Mouse (Mus musculus) liver, embryonic 15.5 days (tissue): ENCODE results near the gene Wbp2. TPM values are rescaled to one million over a fixed set of nuclear protein-coding genes. Genes with fewer than 3 reads are reported as not detected.

Source experiments
- ATAC-seq: fragments of 200-750 bp; cut with Nextera tagmentation; 2 replicates; pipeline ENCODE4 v1.8.0; 2017; ENCODE audit warnings: moderate number of reproducible peaks, mild to moderate bottlenecking, moderate library complexity; ENCODE audit not compliant: insufficient read depth
- H3K27ac ChIP-seq: fragments of 300-500 bp; sonication (generic); replicated peaks from 2 replicates; pipeline ENCODE4 v1.5.1; 2015; ENCODE audit warnings: mild to moderate bottlenecking, inconsistent platforms
- H3K27me3 ChIP-seq: fragments of 300-500 bp; sonication (generic); 2 replicates; pipeline ENCODE4 v1.6.1; 2015; ENCODE audit warnings: mild to moderate bottlenecking, inconsistent platforms
- H3K36me3 ChIP-seq: fragments of 300-500 bp; sonication (generic); replicated peaks from 2 replicates; pipeline ENCODE4 v1.6.1; 2015; ENCODE audit warnings: moderate library complexity, mild to moderate bottlenecking, inconsistent platforms
- H3K4me1 ChIP-seq: fragments of 300-500 bp; sonication (generic); replicated peaks from 2 replicates; pipeline ENCODE4 v1.6.1; 2015; ENCODE audit warnings: inconsistent platforms
- H3K4me2 ChIP-seq: fragments of 300-500 bp; sonication (generic); 2 replicates; pipeline ENCODE4 v1.6.1; 2015; ENCODE audit warnings: moderate library complexity, mild to moderate bottlenecking, inconsistent platforms
- H3K4me3 ChIP-seq: fragments of 300-500 bp; sonication (generic); replicated peaks from 2 replicates; pipeline ENCODE4 v1.5.1; 2015; ENCODE audit warnings: mild to moderate bottlenecking, inconsistent platforms
- H3K9ac ChIP-seq: fragments of 300-500 bp; sonication (generic); 2 replicates; pipeline ENCODE4 v1.6.1; 2015; ENCODE audit warnings: moderate library complexity, mild to moderate bottlenecking, inconsistent platforms
- H3K9me3 ChIP-seq: fragments of 300-500 bp; sonication (generic); replicated peaks from 2 replicates; pipeline ENCODE4 v1.6.1; 2016; ENCODE audit warnings: inconsistent platforms
- WGBS: fragments of 180-500 bp; shearing (Covaris S2); methylation state at CpG from one replicate; pipeline ENCODE4 v1.1.7; 2015; ENCODE audit warnings: mixed read lengths; ENCODE audit not compliant: insufficient replicate concordance; 5-methylcytosine and 5-hydroxymethylcytosine counted together
- polyA plus RNA-seq: library from polyadenylated mRNA; unstranded; fragments of >200 nt; fragmentation: Nextera tagmentation; extraction: Ambion mirVana; gene quantifications from 2 replicates; pipeline ENCODE4 v1.2.1, GENCODE M21; 2015

The Wbp2 gene
- polyA plus RNA-seq, 1 experiment from 2014 or later, result 83.9 TPM

- H3K4me3 ChIP-seq, result peak overlapping the region; percentile 68
- no peak for ATAC-seq
- peak overlapping the region; percentile 96 for H3K27ac ChIP-seq
- 37% methylated on average over 7 of the region's 7 CpGs for WGBS
- peak overlapping the region; percentile 88 for H3K4me2 ChIP-seq
- peak overlapping the region; percentile 85 for H3K9ac ChIP-seq
- H3K36me3 ChIP-seq, result peaks cover 42% of the 10 kb centered on the region
- H3K9me3 ChIP-seq, result no peaks in the 10 kb centered on the region
- H3K4me1 ChIP-seq, result peaks cover 79% of the 10 kb centered on the region
- no peaks in the 10 kb centered on the region for H3K27me3 ChIP-seq
Observed at GRCm38 (mm10) chr11:116076266-116076540, 10.6 kb downstream of the Wbp2 start.

- H3K4me2 ChIP-seq, result peak overlapping the region; percentile 88
Observed at GRCm38 (mm10) chr11:116075539-116076265, 11.1 kb downstream of the Wbp2 start.

GRCm38 (mm10) chr11:116074436-116074991, 12.3 kb downstream of the Wbp2 start:
- WGBS, result 41% methylated on average over 7 of the region's 7 CpGs
- no peak for ATAC-seq
- peaks cover 62% of the 10 kb centered on the region for H3K4me1 ChIP-seq
- H3K4me2 ChIP-seq, result no peak overlapping the region
- no peaks in the 10 kb centered on the region for H3K9me3 ChIP-seq
- H3K27ac ChIP-seq, result peak overlapping the region; percentile 33
- no peaks in the 10 kb centered on the region for H3K27me3 ChIP-seq
- H3K9ac ChIP-seq, result no peak overlapping the region
- peaks cover 31% of the 10 kb centered on the region for H3K36me3 ChIP-seq
- H3K4me3 ChIP-seq, result no peak overlapping the region

More at GRCm38 (mm10) chr11:116075539-116076265, 11.1 kb downstream of the Wbp2 start:
- Histone ChIP-seq H3K4me3 (peak overlapping the region; percentile 68), H3K4me1 (peaks cover 74% of the 10 kb centered on the region), H3K9me3 (no peaks in the 10 kb centered on the region), H3K9ac (peak overlapping the region; percentile 85), H3K27ac (peak overlapping the region; percentile 96), H3K27me3 (no peaks in the 10 kb centered on the region), H3K36me3 (peaks cover 37% of the 10 kb centered on the region)
- 23% methylated on average over 20 of the region's 20 CpGs for WGBS
- ATAC-seq, result no peak

- 78% methylated on average over 3 of the region's 3 CpGs for WGBS
- no peaks in the 10 kb centered on the region for H3K27me3 ChIP-seq
- H3K4me2 ChIP-seq, result no peak overlapping the region
- no peak for ATAC-seq
- H3K4me3 ChIP-seq, result no peak overlapping the region
- peaks cover 43% of the 10 kb centered on the region for H3K4me1 ChIP-seq
- no peak overlapping the region for H3K27ac ChIP-seq
- no peaks in the 10 kb centered on the region for H3K9me3 ChIP-seq
- H3K36me3 ChIP-seq, result peaks cover 26% of the 10 kb centered on the region; the same call in 1 of the 2 replicates
- H3K9ac ChIP-seq, result no peak overlapping the region
Observed at GRCm38 (mm10) chr11:116072608-116073007, 14.2 kb downstream of the Wbp2 start.

GRCm38 (mm10) chr11:116071510-116071909, 15.3 kb downstream of the Wbp2 start:
- Histone ChIP-seq H3K36me3 (peaks cover 30% of the 10 kb centered on the region; the same call in 1 of the 2 replicates), H3K9ac (no peak overlapping the region), H3K4me3 (no peak overlapping the region), H3K27me3 (no peaks in the 10 kb centered on the region), H3K9me3 (no peaks in the 10 kb centered on the region), H3K4me1 (peaks cover 32% of the 10 kb centered on the region), H3K4me2 (no peak overlapping the region), H3K27ac (no peak overlapping the region)
- no peak for ATAC-seq
- WGBS, result 38% methylated on average over 5 of the region's 5 CpGs

GRCm38 (mm10) chr11:116065345-116065744, 21.4 kb downstream of the Wbp2 start:
- no peak for ATAC-seq
- H3K9me3 ChIP-seq, result no peaks in the 10 kb centered on the region
- no peaks in the 10 kb centered on the region for H3K4me1 ChIP-seq
- 86% methylated on average over 12 of the region's 12 CpGs for WGBS
- no peak overlapping the region for H3K9ac ChIP-seq
- H3K4me2 ChIP-seq, result no peak overlapping the region
- H3K27me3 ChIP-seq, result no peaks in the 10 kb centered on the region
- no peak overlapping the region for H3K27ac ChIP-seq
- no peak overlapping the region for H3K4me3 ChIP-seq
- H3K36me3 ChIP-seq, result peaks cover 67% of the 10 kb centered on the region

- no peak overlapping the region for H3K4me2 ChIP-seq
- H3K27ac ChIP-seq, result no peak overlapping the region
- no peaks in the 10 kb centered on the region for H3K4me1 ChIP-seq
- peaks cover 74% of the 10 kb centered on the region for H3K36me3 ChIP-seq
- WGBS, result 76% methylated on average over 23 of the region's 23 CpGs
- no peaks in the 10 kb centered on the region for H3K9me3 ChIP-seq
- no peak for ATAC-seq
- no peak overlapping the region for H3K9ac ChIP-seq
- H3K27me3 ChIP-seq, result no peaks in the 10 kb centered on the region
- no peak overlapping the region for H3K4me3 ChIP-seq
Observed at GRCm38 (mm10) chr11:116064187-116064867, 22.5 kb downstream of the Wbp2 start.

DNA sequence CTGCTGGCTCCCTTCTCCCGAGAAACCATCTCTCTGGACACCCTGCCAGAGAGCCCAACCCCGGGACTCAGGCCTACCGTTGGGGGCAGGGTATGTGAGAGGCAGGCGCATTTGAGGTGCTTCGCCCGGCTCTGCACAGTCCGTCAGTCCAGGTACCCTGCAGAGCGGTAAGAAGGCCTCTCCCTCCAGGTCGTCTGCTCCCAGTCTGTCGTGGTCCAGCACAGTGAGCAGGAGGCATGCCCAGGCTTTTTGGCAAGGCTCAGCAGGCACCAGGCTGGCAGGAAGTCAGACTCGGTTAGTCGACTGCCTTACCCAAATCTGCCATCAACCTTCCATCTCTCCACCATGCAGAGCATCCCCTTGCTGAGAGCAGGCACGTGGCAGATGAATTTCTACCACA, 23.2 kb downstream of the Wbp2 start:
- no peak for ATAC-seq
- no peaks in the 10 kb centered on the region for H3K9me3 ChIP-seq
- H3K4me3 ChIP-seq, result no peak overlapping the region
- H3K4me2 ChIP-seq, result no peak overlapping the region
- no peak overlapping the region for H3K9ac ChIP-seq
- no peaks in the 10 kb centered on the region for H3K4me1 ChIP-seq
- H3K27me3 ChIP-seq, result no peaks in the 10 kb centered on the region
- H3K27ac ChIP-seq, result no peak overlapping the region
- peaks cover 82% of the 10 kb centered on the region for H3K36me3 ChIP-seq
- WGBS, result 71% methylated on average over 13 of the region's 13 CpGs

GRCm38 (mm10) chr11:116062521-116062920, 24.3 kb downstream of the Wbp2 start:
- Histone ChIP-seq H3K4me2 (no peak overlapping the region), H3K9me3 (no peaks in the 10 kb centered on the region), H3K4me3 (no peak overlapping the region), H3K27ac (no peak overlapping the region), H3K27me3 (no peaks in the 10 kb centered on the region), H3K36me3 (peaks cover 86% of the 10 kb centered on the region), H3K9ac (no peak overlapping the region), H3K4me1 (peaks cover 9% of the 10 kb centered on the region)
- no peak for ATAC-seq
- 78% methylated on average over 8 of the region's 8 CpGs for WGBS

GRCm38 (mm10) chr11:116061641-116062415, 25.0 kb downstream of the Wbp2 start:
- peaks cover 90% of the 10 kb centered on the region for H3K36me3 ChIP-seq
- 81% methylated on average over 13 of the region's 13 CpGs for WGBS
- no peak for ATAC-seq

DNA sequence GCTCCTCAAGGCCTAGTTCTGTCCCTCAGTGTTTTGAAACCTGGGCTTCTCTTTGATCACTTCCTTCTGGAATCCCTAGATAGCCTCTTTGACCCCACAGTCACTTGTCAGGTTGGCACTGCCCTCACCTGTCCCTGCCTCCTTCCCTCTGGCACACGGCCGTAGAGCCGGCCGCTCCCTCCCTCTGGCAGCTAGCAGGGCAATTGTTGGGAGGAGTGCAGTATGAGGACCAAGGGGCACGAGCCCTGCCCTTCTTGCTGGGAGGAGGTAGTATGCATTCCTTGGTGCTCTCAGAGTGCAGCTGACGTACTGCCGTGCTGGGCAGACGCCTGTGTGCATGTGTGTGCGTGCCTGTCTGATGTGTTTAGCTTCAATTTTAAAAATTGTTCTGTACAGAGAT, 26.2 kb downstream of the Wbp2 start:
- Histone ChIP-seq H3K9me3 (no peaks in the 10 kb centered on the region), H3K4me2 (no peak overlapping the region), H3K27me3 (no peaks in the 10 kb centered on the region), H3K4me3 (no peak overlapping the region), H3K9ac (no peak overlapping the region), H3K36me3 (peaks cover 97% of the 10 kb centered on the region), H3K4me1 (peaks cover 28% of the 10 kb centered on the region), H3K27ac (0 out of 2 replicates have a peak overlapping the region, but pooled peaks have one; percentile 0)
- WGBS, result 86% methylated on average over 9 of the region's 9 CpGs
- no peak for ATAC-seq

More at GRCm38 (mm10) chr11:116061641-116062415, 25.0 kb downstream of the Wbp2 start:
- peaks cover 16% of the 10 kb centered on the region for H3K4me1 ChIP-seq
- H3K27ac ChIP-seq, result no peak overlapping the region
- no peak overlapping the region for H3K9ac ChIP-seq
- no peaks in the 10 kb centered on the region for H3K9me3 ChIP-seq
- H3K27me3 ChIP-seq, result no peaks in the 10 kb centered on the region
- no peak overlapping the region for H3K4me3 ChIP-seq
- no peak overlapping the region for H3K4me2 ChIP-seq
